ENCODE assay signal across 39 mouse cellular contexts in the genomic region with DNA sequence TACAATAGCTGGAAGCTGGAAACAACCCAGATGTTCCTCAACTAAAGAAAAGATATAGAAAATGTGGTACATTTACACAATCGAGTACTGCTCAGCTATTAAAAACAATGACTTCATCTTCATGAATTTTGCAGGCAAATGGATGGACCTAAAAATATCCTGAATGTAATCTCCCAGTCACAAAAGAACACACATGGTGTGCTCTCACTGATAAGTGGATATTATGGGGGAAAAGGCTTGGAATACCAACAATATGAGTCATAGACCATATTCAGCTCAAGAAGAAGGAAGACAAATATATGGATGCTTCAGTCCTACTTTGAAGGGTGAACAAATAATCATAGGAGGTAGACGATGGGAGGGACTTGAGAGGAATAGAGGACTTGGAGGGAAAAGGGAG. TPM values are rescaled to one million over a fixed set of nuclear protein-coding genes. Genes with fewer than 3 reads are reported as not detected.
"Had no signal": no experiment of that assay in that cellular context is flagged by ENCODE, and none has a peak within 500 bp of the region (broad histone marks: within the 10 kb centered on the region; RNA-seq: fewer than 3 reads in every experiment).

No protein-coding gene starts in this region.

- H3K4me3 ChIP-seq: embryonic facial prominence, embryonic 10.5 days; embryonic facial prominence, embryonic 12.5 days; embryonic facial prominence, embryonic 13.5 days; embryonic facial prominence, embryonic 15.5 days; erythroblast, embryonic 14.5 days; forebrain, embryonic 10.5 days; forebrain, embryonic 12.5 days; forebrain, embryonic 13.5 days; forebrain, embryonic 15.5 days; gastrocnemius, adult 2 months had no signal

- H3K36me3 ChIP-seq: embryonic facial prominence, embryonic 10.5 days; embryonic facial prominence, embryonic 12.5 days; embryonic facial prominence, embryonic 13.5 days; embryonic facial prominence, embryonic 15.5 days; forebrain, embryonic 10.5 days; forebrain, embryonic 12.5 days; forebrain, embryonic 15.5 days had no signal

- H3K27ac ChIP-seq: embryonic facial prominence, embryonic 10.5 days; embryonic facial prominence, embryonic 12.5 days; embryonic facial prominence, embryonic 13.5 days; embryonic facial prominence, embryonic 15.5 days; forebrain, embryonic 10.5 days; forebrain, embryonic 12.5 days; forebrain, embryonic 13.5 days; forebrain, embryonic 15.5 days; gastrocnemius, adult 2 months had no signal

- H3K9ac ChIP-seq: embryonic facial prominence, embryonic 12.5 days; embryonic facial prominence, embryonic 13.5 days; embryonic facial prominence, embryonic 15.5 days; forebrain, embryonic 12.5 days; forebrain, embryonic 13.5 days; forebrain, embryonic 15.5 days; forebrain, postnatal 0 days had no signal

- H3K9me3 ChIP-seq: embryonic facial prominence, embryonic 10.5 days; embryonic facial prominence, embryonic 12.5 days; embryonic facial prominence, embryonic 13.5 days; embryonic facial prominence, embryonic 15.5 days; forebrain, embryonic 10.5 days; forebrain, embryonic 12.5 days; forebrain, embryonic 13.5 days; forebrain, embryonic 15.5 days had no signal

- ATAC-seq: forebrain, embryonic 13.5 days; forebrain, embryonic 14.5 days; forebrain, embryonic 15.5 days; forebrain, embryonic 16.5 days; forebrain, postnatal 0 days had no signal

- DNase-seq: cerebellum, adult 2 months; cerebellum, adult 8-10 months; cerebellum, adult 9-10 months; cerebellum, adult 9-11 months; cerebellum, postnatal 10 days; cerebellum, postnatal 14 days; cerebellum, postnatal 25 days; cerebellum, postnatal 36 days; embryo, embryonic 11 days; forebrain, postnatal 0 days; gastrocnemius, adult 2 months; gastrocnemius, postnatal 10 days; gastrocnemius, postnatal 14 days; gastrocnemius, postnatal 25 days; gastrocnemius, postnatal 36 days; heart, adult 11 months; heart, adult 18-20 months had no signal

- H3K27me3 ChIP-seq: embryonic facial prominence, embryonic 12.5 days; embryonic facial prominence, embryonic 13.5 days; embryonic facial prominence, embryonic 15.5 days; forebrain, embryonic 12.5 days; forebrain, embryonic 13.5 days; forebrain, embryonic 15.5 days had no signal

- H3K4me1 ChIP-seq: embryonic facial prominence, embryonic 10.5 days; embryonic facial prominence, embryonic 12.5 days; embryonic facial prominence, embryonic 13.5 days; embryonic facial prominence, embryonic 15.5 days; forebrain, embryonic 10.5 days; forebrain, embryonic 12.5 days; forebrain, embryonic 13.5 days; forebrain, embryonic 15.5 days had no signal

- H3K4me2 ChIP-seq: embryonic facial prominence, embryonic 12.5 days; embryonic facial prominence, embryonic 13.5 days; embryonic facial prominence, embryonic 15.5 days; forebrain, embryonic 12.5 days; forebrain, embryonic 13.5 days; forebrain, embryonic 15.5 days had no signal

RNA-seq across cellular contexts. Expression of gene Olfr1122, which starts 1.7 kb away (rescaled TPM):
- total RNA-seq: common myeloid progenitor, adult 5-6 weeks; forebrain, postnatal 0 days; gastrocnemius, adult 2 months; gastrocnemius, adult 8-10 months; gastrocnemius, postnatal 10 days; gastrocnemius, postnatal 14 days; gastrocnemius, postnatal 25 days; granulocyte monocyte progenitor cell, adult 5-6 weeks; heart, adult 18-20 months had no signal
- polyA plus RNA-seq: cerebellum, adult 2 months; cortical plate, adult 2 months; embryonic facial prominence, embryonic 10.5 days; embryonic facial prominence, embryonic 11.5 days; embryonic facial prominence, embryonic 12.5 days; embryonic facial prominence, embryonic 13.5 days; embryonic facial prominence, embryonic 14.5 days; erythroblast, embryonic 14.5 days; forebrain, embryonic 10.5 days; forebrain, embryonic 11.5 days; forebrain, embryonic 12.5 days; forebrain, embryonic 13.5 days; forebrain, embryonic 14.5 days; forebrain, embryonic 15.5 days; forebrain, embryonic 16.5 days; forebrain, postnatal 0 days; frontal cortex, adult 2 months; gonadal fat pad, adult 2 months had no signal

RNA-seq across cellular contexts. Expression of gene Olfr1121, which starts 14.2 kb away (rescaled TPM):
- total RNA-seq: common myeloid progenitor, adult 5-6 weeks; forebrain, postnatal 0 days; gastrocnemius, adult 18-20 months; gastrocnemius, adult 2 months; gastrocnemius, adult 8-10 months; gastrocnemius, postnatal 10 days; gastrocnemius, postnatal 14 days; gastrocnemius, postnatal 25 days; gastrocnemius, postnatal 36 days; gastrocnemius, postnatal 4 days; granulocyte monocyte progenitor cell, adult 5-6 weeks; heart, adult 18-20 months had no signal
- polyA plus RNA-seq: cerebellum, adult 2 months; cortical plate, adult 2 months; embryonic facial prominence, embryonic 10.5 days; embryonic facial prominence, embryonic 11.5 days; embryonic facial prominence, embryonic 12.5 days; embryonic facial prominence, embryonic 13.5 days; embryonic facial prominence, embryonic 14.5 days; embryonic facial prominence, embryonic 15.5 days; forebrain, embryonic 10.5 days; forebrain, embryonic 11.5 days; forebrain, embryonic 12.5 days; forebrain, embryonic 13.5 days; forebrain, embryonic 14.5 days; forebrain, embryonic 15.5 days; forebrain, embryonic 16.5 days; forebrain, postnatal 0 days; frontal cortex, adult 2 months; gonadal fat pad, adult 2 months had no signal

RNA-seq across cellular contexts. Expression of gene Olfr1120, which starts 29.3 kb away (rescaled TPM):
- total RNA-seq: common myeloid progenitor, adult 5-6 weeks; forebrain, postnatal 0 days; gastrocnemius, adult 18-20 months; gastrocnemius, adult 2 months; gastrocnemius, adult 8-10 months; gastrocnemius, postnatal 10 days; gastrocnemius, postnatal 14 days; gastrocnemius, postnatal 25 days; gastrocnemius, postnatal 36 days; gastrocnemius, postnatal 4 days; granulocyte monocyte progenitor cell, adult 5-6 weeks; heart, adult 18-20 months had no signal
- polyA plus RNA-seq: cerebellum, adult 2 months; cortical plate, adult 2 months; embryonic facial prominence, embryonic 10.5 days; embryonic facial prominence, embryonic 11.5 days; embryonic facial prominence, embryonic 12.5 days; embryonic facial prominence, embryonic 13.5 days; embryonic facial prominence, embryonic 14.5 days; embryonic facial prominence, embryonic 15.5 days; erythroblast, embryonic 14.5 days; forebrain, embryonic 10.5 days; forebrain, embryonic 11.5 days; forebrain, embryonic 12.5 days; forebrain, embryonic 13.5 days; forebrain, embryonic 14.5 days; forebrain, embryonic 15.5 days; forebrain, embryonic 16.5 days; forebrain, postnatal 0 days; frontal cortex, adult 2 months; gonadal fat pad, adult 2 months had no signal

RNA-seq across cellular contexts. Expression of gene Olfr1123, which starts 32.5 kb away (rescaled TPM):
- total RNA-seq: common myeloid progenitor, adult 5-6 weeks; forebrain, postnatal 0 days; gastrocnemius, adult 18-20 months; gastrocnemius, adult 2 months; gastrocnemius, adult 8-10 months; gastrocnemius, postnatal 10 days; gastrocnemius, postnatal 14 days; gastrocnemius, postnatal 25 days; gastrocnemius, postnatal 36 days; gastrocnemius, postnatal 4 days; granulocyte monocyte progenitor cell, adult 5-6 weeks; heart, adult 18-20 months had no signal
- polyA plus RNA-seq: cerebellum, adult 2 months; cortical plate, adult 2 months; embryonic facial prominence, embryonic 10.5 days; embryonic facial prominence, embryonic 11.5 days; embryonic facial prominence, embryonic 12.5 days; embryonic facial prominence, embryonic 13.5 days; embryonic facial prominence, embryonic 14.5 days; erythroblast, embryonic 14.5 days; forebrain, embryonic 10.5 days; forebrain, embryonic 11.5 days; forebrain, embryonic 12.5 days; forebrain, embryonic 13.5 days; forebrain, embryonic 14.5 days; forebrain, embryonic 15.5 days; forebrain, embryonic 16.5 days; forebrain, postnatal 0 days; frontal cortex, adult 2 months; gonadal fat pad, adult 2 months had no signal

RNA-seq across cellular contexts. Expression of gene Olfr1124, which starts 46.1 kb away (rescaled TPM):
- total RNA-seq: common myeloid progenitor, adult 5-6 weeks; forebrain, postnatal 0 days; gastrocnemius, adult 18-20 months; gastrocnemius, adult 2 months; gastrocnemius, adult 8-10 months; gastrocnemius, postnatal 10 days; gastrocnemius, postnatal 14 days; gastrocnemius, postnatal 25 days; gastrocnemius, postnatal 36 days; gastrocnemius, postnatal 4 days; granulocyte monocyte progenitor cell, adult 5-6 weeks; heart, adult 18-20 months had no signal
- polyA plus RNA-seq: cerebellum, adult 2 months; cortical plate, adult 2 months; embryonic facial prominence, embryonic 11.5 days; embryonic facial prominence, embryonic 15.5 days; erythroblast, embryonic 14.5 days; forebrain, embryonic 14.5 days; forebrain, embryonic 15.5 days; frontal cortex, adult 2 months; gonadal fat pad, adult 2 months had no signal
